In the genomic region with DNA sequence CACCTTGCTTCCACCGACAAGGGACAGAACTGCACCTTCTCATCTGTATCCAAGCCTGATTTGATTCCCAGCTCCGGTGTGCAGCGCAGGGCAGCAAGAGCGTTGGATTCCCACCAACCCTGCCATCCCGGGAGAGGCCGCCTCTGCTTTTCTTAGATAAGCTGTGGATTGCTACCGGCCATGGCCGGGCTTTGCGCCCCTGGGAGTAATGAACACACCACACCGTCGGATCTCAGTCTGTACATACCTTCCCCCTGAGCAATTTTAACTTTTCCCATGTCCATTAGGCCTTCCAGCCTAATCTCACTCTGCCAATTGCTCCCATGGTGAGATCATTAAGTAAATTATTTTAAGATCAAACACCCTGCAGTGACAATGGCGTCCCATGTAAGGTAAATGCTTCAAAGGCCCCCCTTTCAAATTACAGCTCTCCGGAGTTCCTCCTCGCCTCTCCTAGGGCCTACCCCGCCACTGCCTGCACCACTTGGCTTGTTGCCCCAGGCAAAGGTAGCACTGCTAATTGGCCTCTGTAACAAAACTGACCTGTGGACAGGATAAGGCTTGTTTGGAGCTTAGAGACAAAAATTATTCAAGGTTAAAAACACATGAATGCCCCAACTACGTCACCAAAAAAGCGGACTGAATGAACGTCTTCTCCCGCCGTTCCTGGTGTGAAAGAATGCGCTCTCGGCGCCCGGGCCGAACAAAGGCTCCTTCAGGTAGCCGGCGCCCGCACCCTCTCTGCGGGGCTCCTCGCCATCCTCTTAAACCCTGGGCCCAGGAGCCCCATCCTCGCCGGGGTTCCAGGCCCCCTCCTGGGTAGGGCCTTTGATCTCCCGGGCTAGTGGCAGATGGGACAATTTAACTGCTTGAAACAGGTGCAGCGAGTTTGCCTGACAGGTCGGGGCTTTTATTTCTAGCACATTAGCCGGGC, we compare ENCODE assay signal across 9 mouse cellular contexts.
DNase-seq lines count a peak whose midpoint lies in the region; ATAC-seq lines count a peak whose summit lies in the region.
"Had no signal": no experiment of that assay in that cellular context is flagged by ENCODE, and none has a peak within 500 bp of the region (broad histone marks: within the 10 kb centered on the region; RNA-seq: fewer than 3 reads in every experiment).

No protein-coding gene starts in this region.

- peaks cover 16% of the 10 kb centered on the region; the same call in 1 of the 2 replicates for H3K27me3 ChIP-seq in forebrain, embryonic 11.5 days (ENCODE audit: control insufficient read depth, insufficient read depth, low read length)
- H3K27me3 ChIP-seq in midbrain, embryonic 13.5 days = peaks cover 69% of the 10 kb centered on the region

- H3K4me1 ChIP-seq in forebrain, embryonic 11.5 days (replicated peaks; ENCODE audit: control insufficient read depth, insufficient read depth, low read length) = peaks cover 7% of the 10 kb centered on the region
- H3K4me1 ChIP-seq in midbrain, embryonic 13.5 days (replicated peaks) = peaks cover 16% of the 10 kb centered on the region
- H3K4me1 ChIP-seq: megakaryocyte, embryonic 14.5 days had no signal

- H3K27ac ChIP-seq in forebrain, embryonic 11.5 days (ENCODE audit: low read depth, low read length) = peak overlapping the region; percentile 60; the same call in 1 of the 2 replicates
- H3K27ac ChIP-seq in midbrain, embryonic 13.5 days = no peak overlapping the region

- ATAC-seq in forebrain, embryonic 11.5 days (replicated peaks; ENCODE audit: low FRiP score) = peak; percentile 91
- ATAC-seq in midbrain, embryonic 13.5 days = peak; percentile 80
- no peak for ATAC-seq in cerebellum, adult (ENCODE audit: insufficient number of reproducible peaks, low FRiP score, low TSS enrichment)

- 1% methylated on average over 36 of the region's 36 CpGs for WGBS in forebrain, embryonic 11.5 days
- WGBS in midbrain, embryonic 13.5 days = 5% methylated on average over 36 of the region's 36 CpGs

- H3K4me3 ChIP-seq in forebrain, embryonic 11.5 days (ENCODE audit: low read depth, low read length) = peak overlapping the region; percentile 12; the same call in 1 of the 2 replicates
- peak overlapping the region; percentile 34 for H3K4me3 ChIP-seq in midbrain, embryonic 13.5 days (replicated peaks)
- H3K4me3 ChIP-seq: megakaryocyte, embryonic 14.5 days had no signal

- H3K9me3 ChIP-seq in forebrain, embryonic 11.5 days (ENCODE audit: control insufficient read depth, low read length) = no peaks in the 10 kb centered on the region
- no peaks in the 10 kb centered on the region for H3K9me3 ChIP-seq in midbrain, embryonic 13.5 days
- H3K9me3 ChIP-seq: megakaryocyte, embryonic 14.5 days had no signal

- peak overlapping the region; percentile 49 for H3K4me2 ChIP-seq in forebrain, embryonic 11.5 days (ENCODE audit: low read depth, low read length, severe bottlenecking)
- H3K4me2 ChIP-seq in midbrain, embryonic 13.5 days (replicated peaks) = peak overlapping the region; percentile 60

- peak overlapping the region; percentile 33; the same call in 1 of the 2 replicates for H3K9ac ChIP-seq in forebrain, embryonic 11.5 days (ENCODE audit: low read length)
- peak overlapping the region; percentile 55 for H3K9ac ChIP-seq in midbrain, embryonic 13.5 days (replicated peaks)

- no peaks in the 10 kb centered on the region for H3K36me3 ChIP-seq in forebrain, embryonic 11.5 days (ENCODE audit: control insufficient read depth, insufficient read depth, low read length)
- H3K36me3 ChIP-seq in midbrain, embryonic 13.5 days = no peaks in the 10 kb centered on the region

- peak; percentile 25 to 30 for DNase-seq in cerebellum, postnatal 14 days
- no peak for DNase-seq in cerebellum, adult 18-20 months
- peak; percentile 81 for DNase-seq in forebrain, embryonic 11.5 days (ENCODE audit: low spot score)
- DNase-seq in kidney, adult 18-20 months = peak; percentile 11
- no peak for DNase-seq in ovary, postnatal 36 days (ENCODE audit: low spot score)
- no peak for DNase-seq in layer of hippocampus, adult 8-10 months (ENCODE audit: low spot score in 2 of 2)

Comparison
In these comparisons a context has a peak if more than half of its experiments do, and no peak if none do; other contexts are left out.
1. DNase-seq: peak in cerebellum, postnatal 14 days (2 of 2), forebrain, embryonic 11.5 days (single experiment) and kidney, adult 18-20 months (single experiment); none in cerebellum, adult 18-20 months (0 of 2), ovary, postnatal 36 days (single experiment) and layer of hippocampus, adult 8-10 months (0 of 2).